11 mouse cellular contexts compared by ENCODE assay signal in the genomic region with DNA sequence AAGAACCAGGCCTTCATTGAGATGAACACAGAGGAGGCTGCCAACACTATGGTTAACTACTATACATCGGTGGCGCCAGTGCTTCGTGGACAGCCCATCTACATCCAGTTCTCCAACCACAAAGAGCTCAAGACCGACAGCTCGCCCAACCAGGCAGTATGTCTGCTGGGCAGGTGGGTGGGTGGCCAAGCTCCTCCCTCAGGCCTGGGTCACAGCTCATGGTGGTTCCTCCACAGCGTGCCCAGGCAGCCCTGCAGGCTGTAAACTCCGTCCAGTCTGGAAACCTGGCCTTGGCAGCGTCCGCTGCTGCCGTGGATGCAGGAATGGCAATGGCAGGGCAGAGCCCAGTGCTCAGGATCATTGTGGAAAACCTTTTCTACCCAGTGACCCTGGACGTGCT. TPM values are rescaled to one million over a fixed set of nuclear protein-coding genes. Genes with fewer than 3 reads are reported as not detected.
A peak's percentile ranks its signal among the peaks of the same experiment; 100 is the strongest.
DNase-seq lines count a peak whose midpoint lies in the region; ATAC-seq and TF ChIP-seq lines count a peak whose summit lies in the region.
"Had no signal": no experiment of that assay in that cellular context is flagged by ENCODE, and none has a peak within 500 bp of the region (broad histone marks: within the 10 kb centered on the region; RNA-seq: fewer than 3 reads in every experiment).

No protein-coding gene starts in this region.

- no peaks in the 10 kb centered on the region for H3K27me3 ChIP-seq in heart, embryonic 14.5 days (ENCODE audit: control insufficient read depth, insufficient read depth, low read length)
- no peaks in the 10 kb centered on the region for H3K27me3 ChIP-seq in heart, embryonic 10.5 days (ENCODE audit: insufficient read depth, poor library complexity, severe bottlenecking)
- H3K27me3 ChIP-seq in limb, embryonic 10.5 days (ENCODE audit: low read depth, poor library complexity, severe bottlenecking) = no peaks in the 10 kb centered on the region

- no peak overlapping the region for H3K4me3 ChIP-seq in heart, embryonic 14.5 days (ENCODE audit: control insufficient read depth in 1 of 2, insufficient read depth in 1 of 2, low read depth in 1 of 2, low read length in 2 of 2)
- H3K4me3 ChIP-seq in heart, embryonic 10.5 days = no peak overlapping the region
- H3K4me3 ChIP-seq in lung, adult 2 months (replicated peaks; ENCODE audit: extremely low read depth, low read depth, low read length) = no peak overlapping the region
- H3K4me3 ChIP-seq in limb, embryonic 10.5 days = peak overlapping the region; percentile 10; the same call in 1 of the 2 replicates

- peaks cover 29 to 47% of the 10 kb centered on the region in 2 experiments for H3K4me1 ChIP-seq in heart, embryonic 14.5 days (ENCODE audit: control insufficient read depth in 2 of 2, insufficient read depth in 2 of 2, low read length in 2 of 2)
- peaks cover 53% of the 10 kb centered on the region for H3K4me1 ChIP-seq in heart, embryonic 10.5 days
- peaks cover 34% of the 10 kb centered on the region for H3K4me1 ChIP-seq in lung, adult 2 months (ENCODE audit: control insufficient read depth, insufficient read depth, low read length)
- H3K4me1 ChIP-seq in limb, embryonic 10.5 days = peaks cover 47% of the 10 kb centered on the region

- 80% methylated on average over 11 of the region's 11 CpGs for WGBS in heart, embryonic 14.5 days
- 89% methylated on average over 11 of the region's 11 CpGs for WGBS in heart, embryonic 10.5 days
- 60% methylated on average over 11 of the region's 11 CpGs for WGBS in lung, adult 2 months
- WGBS in limb, embryonic 10.5 days = 91% methylated on average over 11 of the region's 11 CpGs

- no peak for TF ChIP-seq POLR2A in lung, adult 2 months (IDR thresholded peaks at IDR 0.05; ENCODE audit: borderline replicate concordance, extremely low read depth, low read depth, low read length)

- peaks cover 82% of the 10 kb centered on the region for H3K36me3 ChIP-seq in heart, embryonic 14.5 days (ENCODE audit: control insufficient read depth, insufficient read depth, low read length)
- H3K36me3 ChIP-seq in heart, embryonic 10.5 days = peaks cover 84% of the 10 kb centered on the region
- H3K36me3 ChIP-seq in limb, embryonic 10.5 days = peaks cover 84% of the 10 kb centered on the region

- peak overlapping the region; percentile 8 to 100; a peak in 3 of 4 replicates for H3K27ac ChIP-seq in heart, embryonic 14.5 days (replicated peaks in 1 of 2; ENCODE audit: control insufficient read depth in 1 of 2, insufficient read depth in 1 of 2, low read depth in 2 of 2, low read length in 2 of 2)
- no peak overlapping the region for H3K27ac ChIP-seq in heart, embryonic 10.5 days
- no peak overlapping the region for H3K27ac ChIP-seq in limb, embryonic 10.5 days

- H3K9me3 ChIP-seq in heart, embryonic 14.5 days (ENCODE audit: control insufficient read depth, low read length) = no peaks in the 10 kb centered on the region
- H3K9me3 ChIP-seq in heart, embryonic 10.5 days = no peaks in the 10 kb centered on the region
- no peaks in the 10 kb centered on the region for H3K9me3 ChIP-seq in limb, embryonic 10.5 days (replicated peaks)

- TF ChIP-seq CTCF in lung, adult 2 months (IDR thresholded peaks at IDR 0.05; ENCODE audit: insufficient read depth, low read length) = no peak

- ATAC-seq in heart, embryonic 14.5 days (ENCODE audit: insufficient number of reproducible peaks, insufficient read depth, low FRiP score, low read depth) = no peak

- H3K9ac ChIP-seq in heart, embryonic 14.5 days (ENCODE audit: low read length) = 0 out of 2 replicates have a peak overlapping the region, but pooled peaks have one; percentile 99

- DNase-seq in cerebellum, adult 11-12 months = peak; percentile 46
- DNase-seq in cerebellum, adult 11 months = no peak
- no peak for DNase-seq in heart, embryonic 10.5 days (ENCODE audit: low spot score)
- DNase-seq in lung, adult 2 months = peak; percentile 12
- no peak for DNase-seq in lung, adult 18-20 months
- DNase-seq in limb, embryonic 10.5 days (ENCODE audit: low spot score) = no peak
- DNase-seq in left cerebral cortex, adult 11 months (ENCODE audit: low spot score) = no peak

- H3K4me2 ChIP-seq in heart, embryonic 14.5 days (ENCODE audit: low read length) = peak overlapping the region; percentile 97; the same call in 1 of the 2 replicates

RNA-seq across cellular contexts. Expression of gene Ptbp1, which starts 4.9 kb away (rescaled TPM):
- polyA plus RNA-seq in heart, embryonic 14.5 days (2014; fragmentation: Nextera tagmentation; extraction: Ambion mirVana) = 62.7 and 78.9 TPM in 2 replicates
- polyA plus RNA-seq in heart, embryonic 10.5 days (2016; fragmentation: Nextera tagmentation; extraction: Ambion mirVana) = 174 and 264 TPM in 2 replicates
- polyA plus RNA-seq in lung, adult 2 months (2012; rRNA removed) = 224 and 265 TPM in 2 replicates
- 485 and 494 TPM in 2 replicates for polyA plus RNA-seq in limb, embryonic 10.5 days (2016; fragmentation: Nextera tagmentation; extraction: Ambion mirVana)

RNA-seq across cellular contexts. Expression of gene Prtn3, which starts 15.2 kb away (rescaled TPM):
- 1.4 and 2.0 TPM in 2 replicates for polyA plus RNA-seq in heart, embryonic 14.5 days (2014; fragmentation: Nextera tagmentation; extraction: Ambion mirVana)
- 2.4 and 7.8 TPM in 2 replicates for polyA plus RNA-seq in heart, embryonic 10.5 days (2016; fragmentation: Nextera tagmentation; extraction: Ambion mirVana)
- 3.6 and 5.0 TPM in 2 replicates for polyA plus RNA-seq in lung, adult 2 months (2012; rRNA removed)
- 9.1 and 15.3 TPM in 2 replicates for polyA plus RNA-seq in limb, embryonic 10.5 days (2016; fragmentation: Nextera tagmentation; extraction: Ambion mirVana)

RNA-seq across cellular contexts. Expression of gene Plppr3, which starts 15.3 kb away (rescaled TPM):
- polyA plus RNA-seq in heart, embryonic 14.5 days (2014; fragmentation: Nextera tagmentation; extraction: Ambion mirVana) = 6.9 and 9.4 TPM in 2 replicates
- 16.2 and 36.9 TPM in 2 replicates for polyA plus RNA-seq in heart, embryonic 10.5 days (2016; fragmentation: Nextera tagmentation; extraction: Ambion mirVana)
- polyA plus RNA-seq in lung, adult 2 months (2012; rRNA removed) = 8.4 and 8.9 TPM in 2 replicates
- polyA plus RNA-seq in limb, embryonic 10.5 days (2016; fragmentation: Nextera tagmentation; extraction: Ambion mirVana) = 108 and 140 TPM in 2 replicates

RNA-seq across cellular contexts. Expression of gene Elane, which starts 26.9 kb away (rescaled TPM):
- 0.42 TPM in 1 of 2 replicates, not detected in the other for polyA plus RNA-seq in heart, embryonic 14.5 days (2014; fragmentation: Nextera tagmentation; extraction: Ambion mirVana)
- 0.14 and 0.15 TPM in 2 replicates for polyA plus RNA-seq in heart, embryonic 10.5 days (2016; fragmentation: Nextera tagmentation; extraction: Ambion mirVana)
- polyA plus RNA-seq in lung, adult 2 months (2012; rRNA removed) = 0.11 and 0.85 TPM in 2 replicates
- polyA plus RNA-seq in limb, embryonic 10.5 days (2016; fragmentation: Nextera tagmentation; extraction: Ambion mirVana) = not detected in 2 replicates
- polyA plus RNA-seq: frontal cortex, adult 2 months had no signal

RNA-seq across cellular contexts. Expression of gene Cfd, which starts 31.5 kb away (rescaled TPM):
- polyA plus RNA-seq in heart, embryonic 14.5 days (2014; fragmentation: Nextera tagmentation; extraction: Ambion mirVana) = not detected in 2 replicates
- not detected in 2 replicates for polyA plus RNA-seq in heart, embryonic 10.5 days (2016; fragmentation: Nextera tagmentation; extraction: Ambion mirVana)
- 297 and 1,797 TPM in 2 replicates for polyA plus RNA-seq in lung, adult 2 months (2012; rRNA removed)
- not detected in 2 replicates for polyA plus RNA-seq in limb, embryonic 10.5 days (2016; fragmentation: Nextera tagmentation; extraction: Ambion mirVana)
- polyA plus RNA-seq: lung, embryonic 16.5 days; stomach, embryonic 14.5 days had no signal

Comparison
In these comparisons a context has a peak if more than half of its experiments do, and no peak if none do; other contexts are left out.
1. DNase-seq: peak in cerebellum, adult 11-12 months (single experiment) and lung, adult 2 months (single experiment); none in cerebellum, adult 11 months (single experiment), heart, embryonic 10.5 days (single experiment), lung, adult 18-20 months (0 of 2), limb, embryonic 10.5 days (single experiment) and left cerebral cortex, adult 11 months (single experiment).
2. H3K27ac ChIP-seq: peak in heart, embryonic 14.5 days (2 of 2); none in heart, embryonic 10.5 days (single experiment) and limb, embryonic 10.5 days (single experiment).